Mouse (Mus musculus) liver, embryonic 11.5 days (tissue): ENCODE results near the gene Sgk1. TPM values are rescaled to one million over a fixed set of nuclear protein-coding genes. Genes with fewer than 3 reads are reported as not detected.

ENCODE experiments used
- ATAC-seq: fragments of 200-750 bp; cut with Nextera tagmentation; replicated peaks from 2 replicates; pipeline ENCODE4 v1.8.0; 2017; ENCODE audit warnings: moderate number of reproducible peaks, mild to moderate bottlenecking, moderate TSS enrichment, moderate library complexity; ENCODE audit not compliant: low FRiP score
- DNase-seq: peaks from one replicate; pipeline ENCODE4 v3.0.0-alpha.2; 2017; ENCODE audit warnings: low spot score
- H3K27ac ChIP-seq: fragments of 300-500 bp; sonication (generic); 2 replicates; pipeline ENCODE4 v1.5.1; 2014; ENCODE audit warnings: mild to moderate bottlenecking, low read depth, low read length, control low read depth
- H3K27me3 ChIP-seq: fragments of 300-500 bp; sonication (generic); replicated peaks from 2 replicates; pipeline ENCODE4 v1.6.1; 2014; ENCODE audit warnings: low read length, mixed read lengths; ENCODE audit not compliant: control insufficient read depth, insufficient read depth
- H3K36me3 ChIP-seq: fragments of 300-500 bp; sonication (generic); 2 replicates; pipeline ENCODE4 v1.6.1; 2014; ENCODE audit warnings: mild to moderate bottlenecking, low read length, moderate library complexity, mixed read lengths; ENCODE audit not compliant: control insufficient read depth, insufficient read depth
- H3K4me1 ChIP-seq: fragments of 300-500 bp; sonication (generic); replicated peaks from 2 replicates; pipeline ENCODE4 v1.6.1; 2014; ENCODE audit warnings: low read length, mixed read lengths; ENCODE audit not compliant: control insufficient read depth, insufficient read depth
- H3K4me2 ChIP-seq: fragments of 300-500 bp; sonication (generic); 2 replicates; pipeline ENCODE4 v1.6.1; 2014; ENCODE audit warnings: mild to moderate bottlenecking, control low read depth, moderate library complexity
- H3K4me3 ChIP-seq: fragments of 300-500 bp; sonication (generic); 2 replicates; pipeline ENCODE4 v1.5.1; 2014; ENCODE audit warnings: low read depth, low read length, control low read depth
- H3K9ac ChIP-seq: fragments of 300-500 bp; sonication (generic); 2 replicates; pipeline ENCODE4 v1.6.1; 2014; ENCODE audit warnings: low read depth, low read length, control low read depth
- H3K9me3 ChIP-seq: fragments of 300-500 bp; sonication (generic); 2 replicates; pipeline ENCODE4 v1.6.1; 2016; ENCODE audit warnings: low read length, inconsistent platforms, mixed read lengths; ENCODE audit not compliant: control insufficient read depth
- WGBS: fragments of 180-500 bp; shearing (Covaris S2); extraction: QIAGEN DNeasy Blood & Tissue Kit; methylation state at CpG from one replicate; pipeline ENCODE4 v1.1.7; 2014; 5-methylcytosine and 5-hydroxymethylcytosine counted together
- polyA plus RNA-seq: library from polyadenylated mRNA; unstranded; fragments of >200 nt; fragmentation: Nextera tagmentation; extraction: Ambion mirVana; gene quantifications from 2 replicates; pipeline ENCODE4 v1.2.1, GENCODE M21; 2014

Sgk1 gene
- polyA plus RNA-seq, 1 experiment from 2014 or later = 20.2 TPM

- no peak for ATAC-seq
- no peaks in the 10 kb centered on the region; the same call in 1 of the 2 replicates for H3K4me1 ChIP-seq
- H3K4me2 ChIP-seq = no peak overlapping the region
- no peaks in the 10 kb centered on the region for H3K27me3 ChIP-seq
- no peak overlapping the region for H3K9ac ChIP-seq
- no peaks in the 10 kb centered on the region for H3K36me3 ChIP-seq
- H3K27ac ChIP-seq = no peak overlapping the region
- no peak for DNase-seq
- WGBS = 79% methylated on average over 10 of the region's 10 CpGs
- H3K4me3 ChIP-seq = no peak overlapping the region
- H3K9me3 ChIP-seq = no peaks in the 10 kb centered on the region
Observed at GRCm38 (mm10) chr10:21930781-21931380, 48.9 kb downstream of the Sgk1 start.

GRCm38 (mm10) chr10:21932791-21933190 is 50.8 kb downstream of the Sgk1 start:
- DNase-seq (no peak), ATAC-seq (no peak)
- 81% methylated on average over 3 of the region's 3 CpGs for WGBS
- Histone ChIP-seq H3K4me1 (peaks cover 12% of the 10 kb centered on the region), H3K36me3 (no peaks in the 10 kb centered on the region), H3K4me2 (no peak overlapping the region), H3K27me3 (no peaks in the 10 kb centered on the region), H3K4me3 (no peak overlapping the region), H3K9me3 (no peaks in the 10 kb centered on the region), H3K9ac (no peak overlapping the region), H3K27ac (no peak overlapping the region)

- H3K9ac ChIP-seq = no peak overlapping the region
- H3K27ac ChIP-seq = no peak overlapping the region
- H3K27me3 ChIP-seq = no peaks in the 10 kb centered on the region
- 85% methylated on average over 2 of the region's 2 CpGs for WGBS
- H3K4me3 ChIP-seq = no peak overlapping the region
- H3K36me3 ChIP-seq = no peaks in the 10 kb centered on the region
- peaks cover 12% of the 10 kb centered on the region for H3K4me1 ChIP-seq
- no peak overlapping the region for H3K4me2 ChIP-seq
- ATAC-seq = no peak
- no peak for DNase-seq
- no peaks in the 10 kb centered on the region for H3K9me3 ChIP-seq
Observed at GRCm38 (mm10) chr10:21934826-21935225, 52.8 kb downstream of the Sgk1 start.

GRCm38 (mm10) chr10:21936513-21937221 is 54.7 kb downstream of the Sgk1 start:
- H3K9me3 ChIP-seq = no peaks in the 10 kb centered on the region
- no peaks in the 10 kb centered on the region for H3K36me3 ChIP-seq
- H3K4me2 ChIP-seq = peak overlapping the region; percentile 29
- no peak overlapping the region for H3K4me3 ChIP-seq
- peak overlapping the region; percentile 32; the same call in 1 of the 2 replicates for H3K27ac ChIP-seq
- H3K9ac ChIP-seq = no peak overlapping the region; the same call in 1 of the 2 replicates
- ATAC-seq (peak; percentile 36), DNase-seq (no peak)
- H3K4me1 ChIP-seq = peaks cover 12% of the 10 kb centered on the region
- H3K27me3 ChIP-seq = no peaks in the 10 kb centered on the region
- WGBS = 26% methylated on average over 12 of the region's 12 CpGs

GRCm38 (mm10) chr10:21937222-21937605 is 55.2 kb downstream of the Sgk1 start:
- H3K9me3 ChIP-seq = no peaks in the 10 kb centered on the region
- DNase-seq (no peak), ATAC-seq (no peak)
- H3K36me3 ChIP-seq = no peaks in the 10 kb centered on the region
- peaks cover 12% of the 10 kb centered on the region for H3K4me1 ChIP-seq
- H3K4me2 ChIP-seq = peak overlapping the region; percentile 29
- no peak overlapping the region for H3K4me3 ChIP-seq
- H3K27ac ChIP-seq = peak overlapping the region; percentile 32; the same call in 1 of the 2 replicates
- 20% methylated on average over 9 of the region's 9 CpGs for WGBS
- H3K9ac ChIP-seq = no peak overlapping the region; the same call in 1 of the 2 replicates
- H3K27me3 ChIP-seq = no peaks in the 10 kb centered on the region

GRCm38 (mm10) chr10:21938166-21938565 is 56.2 kb downstream of the Sgk1 start:
- no peak overlapping the region for H3K4me2 ChIP-seq
- DNase-seq = no peak
- no peaks in the 10 kb centered on the region for H3K36me3 ChIP-seq
- H3K27me3 ChIP-seq = no peaks in the 10 kb centered on the region
- H3K9me3 ChIP-seq = no peaks in the 10 kb centered on the region
- WGBS = 78% methylated on average over 4 of the region's 4 CpGs
- H3K27ac ChIP-seq = no peak overlapping the region
- H3K4me3 ChIP-seq = no peak overlapping the region
- no peak overlapping the region for H3K9ac ChIP-seq
- ATAC-seq = no peak
- peaks cover 12% of the 10 kb centered on the region for H3K4me1 ChIP-seq

- ATAC-seq (no peak), DNase-seq (no peak)
- no peaks in the 10 kb centered on the region for H3K9me3 ChIP-seq
- H3K4me2 ChIP-seq = no peak overlapping the region
- H3K9ac ChIP-seq = no peak overlapping the region
- 36% methylated on average over 3 of the region's 3 CpGs for WGBS
- H3K27ac ChIP-seq = no peak overlapping the region
- H3K4me3 ChIP-seq = no peak overlapping the region
- H3K4me1 ChIP-seq = peaks cover 12% of the 10 kb centered on the region
- H3K27me3 ChIP-seq = no peaks in the 10 kb centered on the region
- no peaks in the 10 kb centered on the region for H3K36me3 ChIP-seq
Observed at GRCm38 (mm10) chr10:21941235-21941634, 59.3 kb downstream of the Sgk1 start.

GRCm38 (mm10) chr10:21943145-21943700 is 61.2 kb downstream of the Sgk1 start:
- Histone ChIP-seq H3K4me3 (no peak overlapping the region), H3K4me1 (no peaks in the 10 kb centered on the region), H3K9me3 (no peaks in the 10 kb centered on the region), H3K27me3 (no peaks in the 10 kb centered on the region), H3K27ac (no peak overlapping the region), H3K36me3 (no peaks in the 10 kb centered on the region), H3K4me2 (no peak overlapping the region), H3K9ac (no peak overlapping the region)
- DNase-seq (no peak), ATAC-seq (no peak)
- WGBS = 90% methylated on average over 6 of the region's 6 CpGs
